Mouse (Mus musculus) lung, adult 2 months (tissue): Measurements from ENCODE around the gene Olfr453.

Experiments used
- CTCF ChIP-seq: fragments of 200-500 bp; IDR thresholded peaks from 2 replicates; pipeline ENCODE4 v1.5.1; 2011; ENCODE audit warnings: mild to moderate bottlenecking, low read length, control low read depth; ENCODE audit not compliant: insufficient read depth
- POLR2A ChIP-seq: fragments of 200-500 bp; IDR thresholded peaks from 2 replicates; pipeline ENCODE4 v1.6.1; 2011; ENCODE audit warnings: low read depth, mild to moderate bottlenecking, control low read depth, low read length, borderline replicate concordance; ENCODE audit errors: extremely low read depth

GRCm38 (mm10) chr6:42790949-42791556 lies 51.9 kb downstream of the Olfr453 start:
- TF ChIP-seq CTCF (no peak), POLR2A (no peak)
